Mouse (Mus musculus) cerebellum, adult 2 months (tissue): Measurements from ENCODE around the gene 2510009E07Rik. TPM values are rescaled to one million over a fixed set of nuclear protein-coding genes. Genes with fewer than 3 reads are reported as not detected.

ENCODE experiments used
- DNase-seq, 2 experiments: peaks; one replicate each; pipeline ENCODE4 v3.0.0; 2021
- H3K27ac ChIP-seq: fragments of 200-500 bp; 2 replicates; pipeline ENCODE4 v1.5.1; 2012; ENCODE audit warnings: low read length, control low read depth, inconsistent platforms; ENCODE audit not compliant: insufficient read depth
- H3K27me3 ChIP-seq: fragments of 200-500 bp; 2 replicates; pipeline ENCODE4 v1.6.1; 2012; ENCODE audit warnings: inconsistent platforms, mild to moderate bottlenecking, low read length, moderate library complexity; ENCODE audit not compliant: control insufficient read depth, insufficient read depth
- H3K4me1 ChIP-seq: fragments of 200-500 bp; 2 replicates; pipeline ENCODE4 v1.6.1; 2011; ENCODE audit warnings: low read length; ENCODE audit not compliant: control insufficient read depth, insufficient read depth
- H3K4me3 ChIP-seq: fragments of 200-500 bp; replicated peaks from 2 replicates; pipeline ENCODE3; 2011; ENCODE audit warnings: mild to moderate bottlenecking, low read depth, low read length, control low read depth; ENCODE audit not compliant: insufficient read depth
- CTCF ChIP-seq: fragments of 200-500 bp; IDR thresholded peaks from 2 replicates; pipeline ENCODE4 v1.5.1; 2011; ENCODE audit warnings: low read depth, mild to moderate bottlenecking, control low read depth, low read length, moderate library complexity, borderline replicate concordance; ENCODE audit not compliant: insufficient read depth
- POLR2A ChIP-seq: fragments of 200-500 bp; IDR thresholded peaks from 2 replicates; pipeline ENCODE4 v1.6.1; 2011; ENCODE audit warnings: low read length, control low read depth, borderline replicate concordance; ENCODE audit not compliant: insufficient read depth
- WGBS: fragments of 180-500 bp; shearing (Covaris S2); methylation state at CpG from one replicate; pipeline ENCODE4 v1.1.7; 2018; 5-methylcytosine and 5-hydroxymethylcytosine counted together
- polyA plus RNA-seq: library from polyadenylated mRNA; depleted of rRNA; stranded (reverse); fragments of >200 nt; gene quantifications from 2 replicates; pipeline ENCODE4 v1.2.3, GENCODE M21; 2012

2510009E07Rik gene
- polyA plus RNA-seq, 1 experiment, result 25.9 TPM

DNA sequence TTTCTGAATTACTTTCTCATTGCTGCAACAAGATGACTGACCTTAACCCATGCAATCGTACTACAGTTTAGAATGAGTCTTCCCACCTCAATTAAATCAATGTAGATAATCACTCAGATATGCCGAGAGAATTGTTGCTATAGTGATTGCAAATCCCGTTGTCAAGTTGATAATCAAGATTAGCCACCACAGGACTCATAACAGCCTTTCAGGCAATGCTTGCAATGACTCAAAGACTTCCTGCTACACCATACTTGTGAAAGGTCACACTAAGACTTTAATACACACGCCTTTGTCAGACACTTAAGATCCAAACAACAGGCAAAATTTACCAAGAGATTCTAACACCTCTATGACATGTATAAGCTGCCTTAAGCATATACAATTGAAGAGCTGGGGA lies 22.6 kb downstream of the 2510009E07Rik start:
- Histone ChIP-seq H3K27me3 (no peaks in the 10 kb centered on the region), H3K27ac (no peak overlapping the region), H3K4me3 (no peak overlapping the region), H3K4me1 (0 out of 2 replicates have a peak, but pooled peaks cover 2% of the 10 kb centered on the region)
- no peak for DNase-seq
- no peak for TF ChIP-seq POLR2A
- TF ChIP-seq CTCF, result no peak
- WGBS, result 80% methylated on average over 4 of the region's 4 CpGs

DNA sequence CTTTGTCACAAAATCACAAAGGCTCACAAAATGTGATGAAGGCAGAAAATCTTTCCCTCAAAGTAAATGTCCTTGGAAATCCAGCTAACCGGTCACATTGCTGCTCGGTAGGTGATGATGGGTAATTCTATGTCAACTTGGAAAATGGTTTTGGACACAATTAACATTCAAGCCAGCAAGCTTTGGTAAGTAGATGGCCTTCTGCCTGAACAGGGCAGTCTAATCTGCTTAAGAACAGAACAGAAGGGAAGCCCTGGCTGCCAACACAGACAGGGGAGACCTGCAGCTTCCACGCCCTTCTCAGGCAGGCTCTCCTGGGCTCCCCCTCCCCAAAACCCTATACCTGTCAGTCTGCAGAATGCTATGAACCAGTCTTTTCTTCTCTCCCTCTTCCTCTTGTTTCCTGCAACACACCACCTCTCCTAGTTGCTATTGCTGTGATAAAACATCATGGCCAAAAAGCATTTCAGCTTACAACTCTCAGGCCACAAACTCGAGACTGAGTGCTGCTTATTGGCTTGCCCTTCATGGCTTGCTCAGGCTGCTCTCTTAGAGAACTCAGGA lies 29.0 kb downstream of the 2510009E07Rik start:
- WGBS, result 11% methylated on average over 4 of the region's 4 CpGs
- H3K27me3 ChIP-seq, result no peaks in the 10 kb centered on the region
- H3K4me1 ChIP-seq, result peaks cover 8% of the 10 kb centered on the region
- no peak overlapping the region for H3K27ac ChIP-seq
- no peak for TF ChIP-seq POLR2A
- TF ChIP-seq CTCF, result no peak
- DNase-seq, result peak in 1 of 2 experiments; percentile 34
- no peak overlapping the region for H3K4me3 ChIP-seq

DNA sequence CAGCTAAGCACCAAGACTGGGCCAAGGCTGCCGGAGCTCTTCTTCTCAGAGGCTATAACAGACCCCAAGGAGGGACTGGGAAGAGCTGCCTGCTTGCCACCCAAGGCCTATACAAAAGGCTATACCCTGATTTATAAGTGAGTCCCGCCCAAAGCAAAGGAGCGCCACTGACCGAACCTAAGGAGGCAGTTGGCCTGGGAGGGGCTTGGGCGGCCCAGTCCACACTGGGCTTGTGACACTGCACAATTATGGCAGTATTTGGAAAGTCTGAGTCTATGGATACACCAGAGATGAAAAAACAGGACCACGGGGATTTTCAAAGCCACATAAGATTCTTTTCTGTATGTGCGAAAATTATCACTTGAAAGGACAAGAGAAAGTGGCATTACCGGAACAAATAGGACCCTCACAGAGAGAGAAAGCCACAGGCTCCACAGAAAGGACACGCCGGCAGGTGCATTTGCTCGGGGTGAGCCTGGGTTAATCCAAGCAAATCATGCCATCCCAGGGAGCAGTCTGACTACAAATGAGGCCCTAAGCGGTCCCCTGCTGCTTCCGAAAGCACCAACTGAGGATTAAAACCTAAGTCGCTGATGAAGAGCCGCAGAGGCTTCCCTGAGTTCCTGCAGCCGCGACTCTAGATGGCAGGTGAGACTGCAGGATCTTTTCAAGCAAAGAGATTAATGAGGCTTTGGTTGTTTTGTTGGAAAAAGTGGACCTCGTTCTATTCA lies 29.7 kb downstream of the 2510009E07Rik start:
- DNase-seq, result no peak
- H3K27ac ChIP-seq, result no peak overlapping the region
- no peak overlapping the region for H3K4me3 ChIP-seq
- H3K27me3 ChIP-seq, result no peaks in the 10 kb centered on the region
- H3K4me1 ChIP-seq, result peaks cover 8% of the 10 kb centered on the region
- WGBS, result 48% methylated on average over 18 of the region's 18 CpGs
- TF ChIP-seq CTCF, result peak; percentile 17; the same call in 1 of the 2 replicates
- TF ChIP-seq POLR2A, result no peak

DNA sequence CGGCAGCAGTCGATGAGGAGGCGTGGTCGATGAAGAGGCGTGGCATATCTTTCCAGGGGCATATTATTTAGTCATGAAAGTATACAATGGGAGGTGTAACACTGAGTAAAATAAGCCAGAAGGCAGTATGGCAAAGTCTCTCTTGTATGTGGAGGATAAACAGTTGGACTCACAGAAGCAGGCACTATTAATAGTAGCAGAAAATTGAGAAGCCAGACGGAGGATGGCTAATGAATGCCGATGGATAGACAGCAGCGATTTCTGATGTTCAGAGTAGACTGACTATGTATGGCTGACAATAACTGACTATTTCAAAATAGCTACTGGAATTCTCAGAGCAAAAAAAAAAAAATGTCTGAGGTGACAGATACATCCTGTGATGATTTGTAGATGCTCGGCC lies 38.5 kb downstream of the 2510009E07Rik start:
- no peak for DNase-seq
- peaks cover 10% of the 10 kb centered on the region; the same call in 1 of the 2 replicates for H3K4me1 ChIP-seq
- H3K27me3 ChIP-seq, result no peaks in the 10 kb centered on the region
- WGBS, result 55% methylated on average over 9 of the region's 9 CpGs
- TF ChIP-seq POLR2A, result no peak
- no peak for TF ChIP-seq CTCF
- H3K27ac ChIP-seq, result no peak overlapping the region
- H3K4me3 ChIP-seq, result no peak overlapping the region

DNA sequence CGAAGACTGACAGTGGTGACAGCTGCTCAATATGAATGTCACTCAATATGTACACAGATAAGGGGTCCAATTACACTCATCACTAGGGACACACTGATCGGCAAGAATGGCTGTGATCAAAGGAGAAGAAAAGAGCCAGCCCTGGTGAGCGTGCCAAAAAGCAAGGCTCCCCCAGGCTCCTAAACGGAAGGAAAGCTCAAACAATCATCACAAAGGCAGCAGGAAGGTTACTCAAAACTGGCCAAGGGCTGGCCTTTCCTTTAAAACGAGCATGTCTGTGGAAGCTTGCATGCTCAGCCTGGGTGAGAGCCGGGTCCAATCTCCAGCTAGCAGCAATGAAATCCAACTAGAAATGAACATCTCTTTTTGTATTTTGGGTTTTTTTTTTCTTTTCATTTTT lies 39.2 kb downstream of the 2510009E07Rik start:
- no peaks in the 10 kb centered on the region for H3K27me3 ChIP-seq
- H3K27ac ChIP-seq, result no peak overlapping the region
- H3K4me1 ChIP-seq, result peaks cover 10% of the 10 kb centered on the region; the same call in 1 of the 2 replicates
- DNase-seq, result no peak
- no peak overlapping the region for H3K4me3 ChIP-seq
- no peak for TF ChIP-seq CTCF
- TF ChIP-seq POLR2A, result no peak
- 29% methylated on average over 6 of the region's 6 CpGs for WGBS

DNA sequence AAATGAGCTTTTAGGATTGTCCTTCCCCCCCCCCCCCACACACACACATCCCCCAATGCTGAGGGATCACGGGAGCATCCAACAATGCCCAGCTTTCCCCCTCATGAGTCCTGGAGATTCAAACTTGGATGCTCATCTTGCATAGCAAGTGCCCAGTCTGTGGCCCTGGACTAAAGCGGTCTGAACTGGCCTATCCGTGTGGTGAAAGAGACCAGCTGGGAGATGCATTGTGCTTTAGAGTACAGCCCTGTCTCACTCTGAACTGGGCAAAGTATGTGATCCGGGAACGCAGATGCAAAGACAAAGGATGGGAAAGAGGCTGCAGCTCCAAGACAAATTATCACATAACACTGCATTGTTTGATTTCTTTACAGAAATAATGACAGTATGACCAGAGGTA lies 40.1 kb downstream of the 2510009E07Rik start:
- TF ChIP-seq POLR2A, result no peak
- TF ChIP-seq CTCF, result no peak
- DNase-seq, result no peak
- H3K4me3 ChIP-seq, result no peak overlapping the region
- no peak overlapping the region for H3K27ac ChIP-seq
- H3K27me3 ChIP-seq, result no peaks in the 10 kb centered on the region
- peaks cover 10% of the 10 kb centered on the region; the same call in 1 of the 2 replicates for H3K4me1 ChIP-seq
- WGBS, result 58% methylated on average over 5 of the region's 5 CpGs

DNA sequence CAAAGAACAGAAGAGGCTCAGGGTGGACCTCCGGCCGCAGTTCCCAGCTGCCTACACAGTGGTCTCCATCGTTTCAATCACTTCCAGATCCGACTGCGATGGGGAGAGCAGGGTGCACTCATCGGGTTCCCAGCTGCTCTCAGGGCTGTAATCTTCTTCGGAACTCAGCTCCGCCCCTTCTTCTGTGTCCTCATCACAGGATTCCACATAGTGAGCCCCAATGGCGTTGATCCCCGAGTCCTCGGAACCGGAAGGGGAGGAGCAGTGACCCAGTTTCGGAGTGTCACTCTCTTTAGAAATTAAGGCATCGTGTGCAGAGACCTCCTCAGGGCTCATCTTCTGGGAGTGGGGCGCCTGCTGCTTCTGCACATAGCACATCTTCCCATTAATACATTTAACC lies 41.3 kb downstream of the 2510009E07Rik start:
- H3K27me3 ChIP-seq, result no peaks in the 10 kb centered on the region
- WGBS, result 82% methylated on average over 15 of the region's 15 CpGs
- H3K27ac ChIP-seq, result no peak overlapping the region
- TF ChIP-seq POLR2A, result no peak
- TF ChIP-seq CTCF, result no peak
- H3K4me3 ChIP-seq, result no peak overlapping the region
- H3K4me1 ChIP-seq, result peaks cover 10% of the 10 kb centered on the region; the same call in 1 of the 2 replicates
- no peak for DNase-seq

DNA sequence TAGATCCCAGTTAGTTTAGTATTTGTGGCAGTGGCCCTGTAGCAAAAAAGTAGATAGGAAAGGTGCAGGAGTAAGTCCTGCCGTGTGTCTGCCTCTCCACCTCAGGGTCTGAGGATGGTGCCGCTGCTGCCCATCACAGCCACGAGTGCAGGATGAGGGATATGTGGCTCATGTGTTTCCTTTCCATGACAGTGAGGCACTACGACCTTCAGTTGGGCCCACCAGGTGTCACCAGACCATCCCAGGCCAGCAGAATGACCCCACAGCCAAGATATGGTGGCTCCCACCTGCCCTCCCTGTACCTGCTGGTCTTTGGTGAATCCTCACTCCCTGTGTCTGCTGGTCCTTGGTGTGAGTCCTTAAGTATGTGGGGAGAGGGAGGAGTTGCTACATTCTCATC lies 43.3 kb downstream of the 2510009E07Rik start:
- no peak overlapping the region for H3K4me3 ChIP-seq
- no peak for TF ChIP-seq CTCF
- TF ChIP-seq POLR2A, result no peak
- DNase-seq, result no peak
- WGBS, result 88% methylated on average over 4 of the region's 4 CpGs
- H3K27ac ChIP-seq, result no peak overlapping the region
- H3K4me1 ChIP-seq, result peaks cover 10% of the 10 kb centered on the region; the same call in 1 of the 2 replicates
- H3K27me3 ChIP-seq, result no peaks in the 10 kb centered on the region
